Mouse (Mus musculus): ENCODE measurements at regions not wholly inside any gene's neighbourhood (a gene's known extent, or its start where the extent isn't known, plus 50 kb on each side); places are given as distances from the start of the nearest gene placed in this dataset.

DNA sequence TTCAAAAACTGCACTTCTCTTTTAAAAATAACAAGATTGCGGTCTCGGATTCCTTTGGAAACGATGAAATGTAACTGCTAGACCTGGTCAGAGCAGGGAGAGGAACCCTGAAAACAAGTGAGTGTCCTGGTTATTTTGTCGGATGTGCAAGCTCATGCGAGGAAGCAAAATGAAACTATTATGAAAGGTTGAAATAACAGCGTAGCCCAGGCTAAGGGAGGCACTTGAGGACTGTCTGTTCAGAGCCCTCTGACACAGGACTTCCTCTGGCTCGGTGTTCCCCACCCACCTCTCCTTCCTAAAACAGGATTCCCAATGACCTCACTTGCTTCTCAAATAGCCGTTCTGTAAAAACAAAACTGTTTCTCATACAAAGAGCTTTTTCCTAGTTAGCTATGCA lies 51.3 kb upstream of the S1pr1 start:
- DNase-seq (ENCODE audit: low spot score in 2 of 2) = no peak

- DNase-seq (ENCODE audit: low spot score in 2 of 2) = no peak
Measured at GRCm38 (mm10) chr3:115768290-115768689, 53.4 kb upstream of the S1pr1 start.

- DNase-seq (ENCODE audit: low spot score in 2 of 2) = no peak
Measured at GRCm38 (mm10) chr3:115768761-115769530, 54.1 kb upstream of the S1pr1 start.

GRCm38 (mm10) chr3:115772676-115773075 lies 57.8 kb upstream of the S1pr1 start:
- DNase-seq (ENCODE audit: low spot score in 2 of 2) = no peak

- DNase-seq (ENCODE audit: low spot score in 2 of 2) = no peak
Measured at GRCm38 (mm10) chr3:115774321-115774720, 59.4 kb upstream of the S1pr1 start.

GRCm38 (mm10) chr3:115774723-115775122 lies 59.9 kb upstream of the S1pr1 start:
- DNase-seq (ENCODE audit: low spot score in 2 of 2) = no peak

DNA sequence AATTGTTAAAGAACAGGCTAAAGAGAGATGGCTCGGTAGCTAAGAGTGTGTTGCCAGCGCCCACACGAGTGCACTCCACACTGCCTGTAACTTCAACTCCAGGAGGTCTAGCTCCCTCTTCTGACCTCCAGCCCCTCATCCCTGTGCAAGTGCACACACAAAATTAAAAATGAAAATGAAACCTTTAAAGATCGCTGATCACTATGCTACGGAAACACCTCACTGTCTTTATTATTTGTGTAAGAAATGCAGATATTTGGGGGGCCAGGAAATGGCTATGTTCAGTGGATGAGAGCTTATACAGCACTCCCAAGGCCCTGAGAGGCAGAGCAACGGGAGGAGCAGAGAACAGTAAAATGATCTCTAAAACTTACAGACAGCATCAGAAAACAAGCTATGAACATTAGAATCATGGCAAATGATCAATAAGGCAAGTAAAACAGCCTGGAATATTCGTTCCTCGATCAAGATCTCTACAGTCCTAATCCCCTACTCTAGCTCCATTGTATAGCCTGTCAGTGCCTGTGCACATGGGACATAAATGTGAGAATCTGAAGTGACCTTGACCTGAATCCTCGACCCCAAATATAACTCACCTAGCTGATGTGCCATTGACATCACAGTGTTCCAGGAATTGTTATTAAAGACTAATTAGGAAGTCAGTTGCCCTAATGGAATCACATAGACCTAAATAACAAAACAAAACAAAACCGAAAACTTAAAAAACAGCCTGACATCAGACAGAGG lies 64.4 kb upstream of the S1pr1 start:
- DNase-seq (ENCODE audit: low spot score in 2 of 2) = no peak

- DNase-seq (ENCODE audit: low spot score in 2 of 2) = no peak
Measured at GRCm38 (mm10) chr3:115779906-115780305, 65.0 kb upstream of the S1pr1 start.

GRCm38 (mm10) chr3:115782726-115783125 lies 67.9 kb upstream of the S1pr1 start:
- DNase-seq (ENCODE audit: low spot score in 2 of 2) = no peak

DNA sequence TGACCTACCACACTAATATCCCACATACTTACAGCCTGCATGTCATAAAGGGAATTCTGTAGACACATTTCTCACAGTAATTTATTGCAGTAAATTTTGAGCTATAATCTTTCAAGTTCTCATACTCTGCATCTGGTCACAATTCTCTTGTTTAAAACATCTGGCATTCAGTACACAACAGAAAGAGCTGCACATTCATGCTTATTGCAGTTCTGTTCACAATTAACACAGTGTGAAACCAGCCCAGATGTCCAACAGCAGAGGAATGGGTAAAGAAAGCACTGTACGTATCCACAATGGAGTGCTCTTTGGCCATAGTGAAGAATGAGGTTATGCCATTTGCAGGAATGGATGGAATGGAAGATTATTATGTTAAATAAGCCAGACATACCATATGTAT lies 72.5 kb upstream of the S1pr1 start:
- no peak for DNase-seq (ENCODE audit: low spot score in 2 of 2)

DNA sequence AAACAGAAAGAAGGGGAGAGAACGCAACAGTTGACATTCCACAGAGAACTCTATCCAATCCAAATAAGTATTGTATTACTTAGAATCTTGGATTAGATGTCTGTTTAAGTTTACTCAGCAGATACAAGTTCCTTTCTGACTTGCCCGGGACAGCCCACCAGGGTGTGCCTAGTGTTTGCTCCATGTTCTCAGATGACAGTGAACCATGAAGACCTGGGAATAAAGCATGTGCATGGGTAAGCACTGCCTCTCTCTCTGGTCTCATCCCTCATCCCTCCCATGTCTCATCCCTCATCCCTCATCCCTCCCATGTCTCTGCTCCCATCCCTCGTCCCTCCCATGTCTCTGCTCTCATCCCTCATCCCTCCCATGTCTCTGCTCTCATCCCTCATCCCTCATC lies 73.7 kb upstream of the S1pr1 start:
- no peak for DNase-seq (ENCODE audit: low spot score in 2 of 2)

DNA sequence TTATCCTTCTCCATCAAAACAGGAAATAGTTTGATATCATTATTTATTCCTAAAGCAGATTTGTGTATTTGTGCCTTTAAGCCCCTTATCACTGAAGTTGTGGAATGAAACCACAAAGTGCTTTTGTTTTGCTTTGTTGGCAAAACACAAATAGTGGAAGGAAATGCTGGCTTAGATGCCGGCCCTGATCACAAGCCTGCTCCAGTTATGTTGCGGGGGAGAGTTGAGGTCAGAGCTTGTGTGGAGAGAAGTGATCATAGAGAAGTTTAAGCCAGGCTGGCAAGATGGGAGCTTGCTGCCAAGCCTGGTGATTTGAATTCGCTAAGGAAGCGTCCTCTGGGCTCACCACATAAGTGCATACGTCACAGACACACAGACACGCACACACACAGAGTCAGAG lies 74.2 kb upstream of the S1pr1 start:
- no peak for DNase-seq (ENCODE audit: low spot score in 2 of 2)

DNA sequence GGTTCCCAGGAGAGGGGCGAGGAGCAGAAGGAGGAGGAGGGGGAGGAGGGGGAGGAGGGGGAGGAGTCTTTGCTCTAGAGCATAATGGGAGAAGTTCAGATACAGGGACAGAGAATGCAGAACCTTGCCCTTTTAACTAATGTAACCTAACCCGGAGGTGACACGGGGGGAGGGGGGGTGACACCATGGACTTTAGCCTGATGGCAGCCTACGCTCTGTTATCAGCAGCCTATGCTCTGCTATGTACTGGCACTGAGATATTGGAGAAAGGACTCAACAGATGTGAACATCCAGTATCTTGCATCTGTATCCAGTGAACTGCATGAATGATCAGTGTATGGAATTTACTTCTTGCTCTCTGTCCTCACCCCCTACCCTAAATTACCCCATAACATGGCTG lies 77.7 kb upstream of the S1pr1 start:
- DNase-seq (ENCODE audit: low spot score in 2 of 2) = no peak

GRCm38 (mm10) chr3:115793344-115794059 lies 78.6 kb upstream of the S1pr1 start:
- peak in 1 of 2 experiments; percentile 32 for DNase-seq (ENCODE audit: low spot score in 2 of 2)

DNA sequence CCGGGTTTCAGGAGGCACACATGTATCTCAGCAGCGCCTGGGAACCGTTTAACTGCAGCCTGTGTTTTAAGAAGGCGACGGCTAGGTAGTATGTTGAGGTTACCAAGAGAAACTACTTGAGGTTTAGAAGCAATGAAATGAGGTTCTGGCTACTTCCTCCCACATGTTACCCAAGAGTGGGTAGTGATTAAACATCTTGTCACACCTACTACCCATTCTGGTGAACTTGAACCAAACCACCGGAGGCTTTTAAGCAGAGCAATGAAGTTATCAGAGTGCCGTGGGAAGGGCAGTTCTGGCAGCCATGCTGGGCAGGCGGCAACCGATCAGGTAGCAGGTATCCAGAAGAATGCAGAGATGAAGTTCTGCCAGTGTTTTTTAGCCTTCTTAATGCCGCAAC lies 84.5 kb upstream of the S1pr1 start:
- DNase-seq (ENCODE audit: low spot score in 2 of 2) = no peak

- no peak for DNase-seq (ENCODE audit: low spot score in 2 of 2)
Measured at GRCm38 (mm10) chr3:115799981-115800380, 85.1 kb upstream of the S1pr1 start.

DNA sequence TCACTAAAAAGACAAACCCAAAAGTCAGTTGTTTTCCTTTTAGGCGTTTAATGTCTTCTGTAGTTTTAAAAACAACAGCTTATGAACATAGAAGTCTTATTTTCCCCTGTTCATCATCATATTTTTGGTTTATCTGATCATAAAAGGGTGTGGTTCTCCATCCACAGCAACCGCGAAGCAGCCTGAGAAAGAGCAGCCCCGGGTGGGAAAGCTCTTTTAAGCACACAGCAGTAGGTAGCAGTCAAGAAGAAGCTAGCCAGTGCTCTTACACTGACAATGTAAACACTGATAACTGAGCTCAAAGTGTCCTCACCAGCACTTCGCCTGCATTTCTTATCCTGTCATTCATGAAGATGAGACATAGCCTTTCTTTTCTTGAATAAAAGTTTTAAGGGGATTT lies 86.0 kb upstream of the S1pr1 start:
- no peak for DNase-seq (ENCODE audit: low spot score in 2 of 2)

DNA sequence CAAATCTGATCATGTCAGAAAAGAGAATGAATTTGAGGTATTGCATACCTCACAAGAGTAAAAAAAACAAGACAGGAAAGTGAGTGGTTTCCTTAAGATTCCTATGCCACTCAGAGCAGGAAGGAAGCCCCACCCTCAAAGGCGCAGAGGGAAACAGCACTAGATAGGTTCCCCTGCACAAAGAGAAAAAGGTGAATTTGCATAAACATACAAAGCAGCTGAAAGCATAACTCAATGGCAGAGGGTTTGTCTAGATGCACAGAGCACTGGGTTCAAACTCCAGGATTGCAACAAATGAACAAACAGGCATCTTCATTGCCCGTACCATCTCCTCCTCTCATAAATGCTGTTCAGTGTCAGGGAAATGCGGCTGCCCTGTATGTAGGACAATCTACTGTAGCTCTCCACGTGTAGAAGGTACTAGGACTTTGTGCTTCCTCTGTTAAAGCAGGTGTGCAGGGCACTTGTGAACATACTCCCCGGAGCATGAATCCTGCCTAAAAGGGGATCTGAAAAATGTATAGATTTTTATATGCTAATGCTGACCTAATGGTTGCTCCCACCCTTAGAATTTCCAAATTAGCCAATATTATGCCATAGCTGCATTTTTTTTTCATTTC lies 85.9 kb upstream of the Dph5 start:
- no peak for DNase-seq (ENCODE audit: low spot score in 2 of 2)

- no peak for DNase-seq (ENCODE audit: low spot score in 2 of 2)
Measured at GRCm38 (mm10) chr3:115804616-115805015, 83.0 kb upstream of the Dph5 start.

GRCm38 (mm10) chr3:115807032-115807431 lies 80.6 kb upstream of the Dph5 start:
- DNase-seq (ENCODE audit: low spot score in 2 of 2) = no peak

GRCm38 (mm10) chr3:115815168-115815567 lies 72.5 kb upstream of the Dph5 start:
- DNase-seq (ENCODE audit: low spot score in 2 of 2) = no peak

DNA sequence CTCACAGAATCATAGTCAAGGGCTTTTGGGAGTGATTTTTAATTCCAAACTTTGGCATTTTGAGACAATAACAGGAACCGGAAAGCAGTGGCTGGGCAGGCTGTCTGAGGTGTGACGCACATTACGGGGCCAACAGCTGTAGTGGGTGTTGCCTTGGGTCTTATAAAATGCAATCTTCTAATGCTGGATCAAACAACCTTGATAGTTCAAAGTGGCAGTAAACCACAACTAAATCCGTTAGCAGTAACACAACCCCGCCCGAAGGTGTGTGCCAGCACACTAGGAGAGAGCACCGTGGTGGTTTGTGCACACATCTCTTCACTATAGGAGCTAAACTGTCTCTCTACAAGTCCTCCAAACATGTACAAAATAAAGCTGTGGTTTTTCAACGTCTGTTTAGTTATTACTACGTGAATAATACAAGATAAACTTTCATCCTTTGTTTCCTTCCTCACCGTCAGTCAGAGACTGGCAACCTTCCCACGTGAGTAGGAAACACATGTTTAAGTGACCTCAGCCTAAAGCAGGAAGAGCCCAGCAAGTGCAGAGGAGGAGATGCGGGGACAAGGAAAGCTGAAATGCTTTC lies 72.0 kb upstream of the Dph5 start:
- DNase-seq (ENCODE audit: low spot score in 2 of 2) = no peak
